Mouse (Mus musculus) E14TG2a.4 (cell line): ENCODE data around the gene Pcyt2.

Source experiments
- CTCF ChIP-seq: conservative IDR thresholded peaks from 2 replicates; pipeline ENCODE4 v1.5.1; 2014; ENCODE audit warnings: low read length
- NANOG ChIP-seq: IDR thresholded peaks from 2 replicates; pipeline ENCODE4 v1.6.1; 2014; ENCODE audit warnings: borderline replicate concordance, low read length, mixed read lengths
- POU5F1 ChIP-seq: IDR thresholded peaks from 2 replicates; pipeline ENCODE4 v1.6.1; 2014; ENCODE audit warnings: low read length, borderline replicate concordance

DNA sequence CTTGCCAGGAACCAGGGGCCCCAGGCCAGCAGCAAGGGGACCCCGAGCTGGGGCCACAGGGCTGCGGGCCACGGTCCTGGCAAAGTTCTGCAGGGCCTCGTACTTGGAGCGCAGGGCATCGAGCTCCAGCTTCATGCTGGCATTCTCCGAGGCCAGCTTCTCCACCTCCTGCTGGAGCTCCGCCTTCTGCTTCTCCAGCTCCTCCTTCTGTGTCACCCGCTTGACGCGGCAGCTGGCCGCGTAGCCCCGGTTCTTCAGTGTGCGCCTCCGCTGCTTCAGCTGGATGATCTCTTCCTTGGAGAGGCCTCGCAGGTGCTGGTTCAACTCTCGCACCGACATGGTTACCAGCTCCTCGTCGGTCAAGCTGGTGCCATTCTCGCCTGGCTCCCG, 11.6 kb upstream of the Pcyt2 start:
- TF ChIP-seq CTCF (no peak), POU5F1 (no peak), NANOG (no peak)
